Mouse (Mus musculus) left cerebral cortex, adult 18-20 months (tissue): Measurements from ENCODE around the gene Ereg. TPM values are rescaled to one million over a fixed set of nuclear protein-coding genes. Genes with fewer than 3 reads are reported as not detected.

Source experiments
- DNase-seq, 2 experiments: peaks; one replicate each; pipeline ENCODE4 v3.0.0; 2021 to 2022; ENCODE audit warnings: low spot score in 2 of 2, mixed read lengths in 1 of 2
- long read RNA-seq, 2 experiments: library from polyadenylated mRNA; stranded (forward); transcript quantifications; one replicate each; pipeline ENCODE4 v2.0.0; 2021
- total RNA-seq, 2 experiments: library from RNA; stranded (reverse); gene quantifications; 2 replicates each; pipeline ENCODE4 v1.2.3; 2021

Gene Ereg
- total RNA-seq = not detected
- long read RNA-seq, experiment 1 = 0 reads
- long read RNA-seq, experiment 2 = 0 reads

DNA sequence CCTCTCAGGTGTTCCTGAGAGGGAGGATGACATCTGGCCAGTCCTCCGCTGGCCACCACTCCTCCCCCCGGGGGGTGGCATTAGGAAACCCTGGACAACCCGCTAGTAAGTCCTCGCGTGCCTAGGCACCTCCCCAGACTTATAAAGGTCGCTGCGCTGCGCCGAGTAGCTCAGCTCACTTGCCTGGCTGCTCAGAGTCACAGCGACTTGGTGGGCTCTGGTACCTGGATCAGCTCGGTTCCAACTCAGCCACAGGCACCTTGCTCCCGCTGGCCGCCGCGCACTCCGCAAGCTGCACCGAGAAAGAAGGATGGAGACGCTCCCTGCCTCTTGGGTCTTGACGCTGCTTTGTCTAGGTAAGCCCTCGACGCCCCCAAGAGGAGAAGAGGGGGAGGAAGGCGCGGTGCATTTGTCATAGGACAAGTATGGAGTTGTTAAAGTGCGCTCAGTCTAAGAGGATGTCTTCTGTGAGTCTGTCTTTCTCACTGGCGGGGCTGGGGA is at the start of gene Ereg:
Ereg (plus strand) TSS at position 173 of the 501 bp plus-strand sequence.
- no peak for DNase-seq

DNA sequence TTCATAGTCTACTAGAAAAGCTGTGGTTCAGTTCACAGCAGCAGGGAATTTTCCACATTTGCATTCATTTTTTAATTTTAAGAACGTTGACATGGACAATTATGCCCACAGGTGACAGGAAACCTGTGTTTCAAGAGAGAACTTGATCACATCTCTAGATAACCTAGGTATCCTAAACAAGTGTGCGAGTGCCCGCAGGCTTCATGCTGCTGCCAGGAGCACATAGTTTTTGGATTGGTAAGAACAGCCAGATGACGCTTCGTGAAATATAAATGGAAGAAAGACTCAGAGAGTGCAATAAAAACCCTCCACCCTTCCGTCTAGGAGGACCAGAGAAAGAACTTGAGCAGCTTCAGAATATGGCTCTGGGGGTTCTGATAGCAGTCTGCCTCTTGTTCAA is 47.3 kb upstream of the Ereg start, which contains the start of gene Epgn:
Epgn (plus strand) TSS at position 301 of the 400 bp plus-strand sequence.
- no peak for DNase-seq

DNA sequence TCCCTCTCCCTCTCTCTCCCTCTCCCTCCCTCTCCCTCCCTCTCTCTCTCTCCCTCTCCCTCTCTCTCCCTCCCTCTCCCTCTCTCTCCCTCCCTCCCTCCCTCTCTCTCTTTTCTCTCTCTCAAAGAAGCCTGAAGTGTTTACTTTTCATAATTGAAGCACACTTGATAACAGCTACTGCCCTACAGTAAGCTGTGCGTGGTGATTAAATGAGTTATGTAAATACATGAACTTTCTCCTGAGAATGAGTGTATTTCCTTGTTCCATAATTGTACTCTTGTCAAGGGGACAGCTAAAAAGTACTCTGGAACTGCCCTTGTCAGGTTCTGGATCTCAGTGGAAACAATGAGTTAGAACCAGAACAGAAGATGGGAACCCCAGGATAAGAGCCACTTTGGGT is 46.6 kb upstream of the Ereg start:
- DNase-seq = no peak

DNA sequence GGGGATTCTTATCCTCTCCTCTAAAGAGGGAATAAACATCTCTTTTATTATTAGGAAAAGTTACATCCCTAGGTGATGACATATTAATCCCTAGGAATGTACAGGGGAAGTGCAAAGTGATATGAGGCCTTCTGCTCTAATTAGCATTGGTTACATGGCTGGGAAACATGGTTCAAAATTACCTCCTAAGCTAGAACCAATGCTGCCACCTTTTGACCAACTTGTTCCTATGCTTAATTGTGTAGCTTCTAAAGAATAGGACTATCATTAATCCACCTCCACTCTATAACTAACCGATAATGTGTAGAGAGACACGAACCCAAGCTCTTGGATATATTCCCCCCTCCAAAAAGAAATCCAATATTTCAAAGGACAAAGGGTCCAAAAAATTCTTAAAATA is 43.8 kb upstream of the Ereg start:
- DNase-seq = no peak

DNA sequence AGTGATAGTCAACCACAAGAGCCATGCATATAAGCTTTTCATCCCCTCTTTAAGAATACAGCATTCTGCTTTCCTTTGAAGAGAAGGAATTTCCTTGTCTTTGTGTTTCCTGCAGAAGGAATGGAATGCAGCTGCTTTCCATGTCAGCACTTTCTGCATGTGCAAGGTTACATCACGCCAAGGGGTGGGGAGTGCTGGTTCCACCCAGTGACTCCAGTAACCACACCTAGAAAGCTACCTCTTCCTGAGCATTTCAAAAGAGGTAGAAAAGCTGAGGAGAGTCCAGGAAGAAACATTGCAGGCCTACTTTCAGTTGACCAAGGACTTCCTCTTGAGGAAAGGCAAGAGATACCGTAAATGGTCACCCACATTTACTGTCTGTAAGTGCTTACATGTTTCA is 39.1 kb upstream of the Ereg start:
- no peak for DNase-seq

DNA sequence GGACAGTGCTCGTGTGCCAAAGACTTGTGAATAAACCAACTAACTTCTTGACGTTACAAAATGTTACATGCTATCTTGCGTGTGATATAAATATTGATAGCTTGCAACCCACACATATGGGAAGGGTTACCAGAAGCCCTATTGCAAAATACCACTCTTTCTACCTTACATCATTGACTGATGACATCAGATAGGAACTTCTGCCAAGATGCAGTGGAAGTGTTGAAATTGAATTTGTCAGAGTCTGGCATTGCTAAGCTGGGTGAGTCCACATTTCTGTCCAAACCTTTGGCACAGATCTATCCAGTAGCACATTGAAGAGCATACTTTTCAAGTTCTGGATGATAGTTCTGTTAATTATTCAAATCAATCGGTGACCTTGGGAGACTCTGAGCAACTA is 37.8 kb upstream of the Ereg start:
- no peak for DNase-seq

DNA sequence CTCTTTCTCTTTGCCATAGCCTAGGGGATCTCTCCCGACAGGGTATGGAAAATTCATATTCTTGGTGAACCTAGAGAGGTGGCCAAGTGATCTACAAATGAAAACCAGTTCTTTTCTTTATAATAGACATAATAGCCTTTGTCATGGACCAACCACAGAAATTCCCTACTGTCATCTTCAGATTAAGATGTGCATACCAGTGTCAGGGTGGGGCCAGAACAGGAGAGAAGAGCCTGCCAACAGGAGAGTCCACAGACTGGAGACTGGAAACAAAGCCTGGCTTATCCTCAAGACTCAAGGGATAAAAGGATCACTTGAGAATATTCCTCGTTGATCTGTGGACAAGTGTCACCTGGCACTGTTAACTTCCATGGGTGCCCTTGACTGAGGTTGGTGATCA is 36.7 kb upstream of the Ereg start:
- DNase-seq = no peak

DNA sequence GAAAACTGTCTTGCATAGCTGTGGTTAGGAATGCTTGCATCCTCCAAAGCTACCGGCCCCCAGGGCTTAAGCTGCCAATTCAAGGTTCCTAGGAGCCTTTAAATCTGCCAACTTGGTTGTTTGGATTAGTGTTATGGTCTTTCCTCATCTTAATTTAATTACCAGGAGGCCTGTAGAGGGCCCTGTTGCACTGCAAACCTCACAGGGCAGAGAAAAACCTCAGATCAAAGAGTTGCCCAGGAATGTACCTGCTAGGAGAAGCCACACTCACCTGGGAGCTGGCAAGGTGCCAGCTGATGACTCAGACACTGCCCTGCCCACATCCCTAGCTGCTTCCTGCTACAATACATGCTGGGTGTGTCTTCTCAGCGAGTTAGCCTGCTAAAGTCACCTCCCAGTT is 35.9 kb upstream of the Ereg start:
- DNase-seq = peak; percentile 2 to 3

DNA sequence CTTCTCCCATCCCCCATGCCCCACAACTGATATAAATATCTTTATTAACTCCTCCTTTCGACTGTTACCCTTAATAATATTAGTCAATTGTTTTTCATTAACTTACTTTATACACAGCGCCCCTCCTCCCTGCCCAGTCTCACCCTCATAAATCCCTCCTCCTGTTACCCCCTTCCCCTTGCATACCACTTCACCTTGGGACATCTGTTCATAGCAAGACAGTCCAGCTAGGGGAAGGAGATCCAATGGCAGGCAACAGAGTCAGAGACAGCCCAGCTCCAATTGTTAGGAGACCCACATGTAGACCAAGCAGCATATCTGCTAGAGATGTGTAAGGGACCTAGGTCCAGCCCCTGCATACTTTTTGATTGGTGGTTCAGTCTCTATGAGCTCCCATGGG is 35.5 kb upstream of the Ereg start:
- no peak for DNase-seq

DNA sequence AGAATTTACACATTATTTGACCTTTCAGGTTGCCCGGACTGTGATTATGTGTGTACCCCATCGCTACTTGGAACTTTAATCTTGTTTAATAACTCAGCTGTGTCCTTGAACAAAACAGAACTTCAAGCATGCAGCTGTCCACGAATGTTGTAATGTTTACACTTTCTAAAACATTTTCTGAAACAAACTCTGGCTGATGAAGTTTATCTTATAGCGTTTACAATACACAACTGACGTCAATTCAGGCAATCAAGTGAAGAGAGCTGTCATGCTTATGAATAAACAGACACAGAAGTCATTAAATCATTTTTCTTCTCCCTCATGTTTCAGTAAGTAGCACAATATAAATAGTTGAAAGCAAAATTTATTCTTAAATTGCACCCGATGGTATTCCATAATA is 26.4 kb upstream of the Ereg start:
- DNase-seq = no peak

DNA sequence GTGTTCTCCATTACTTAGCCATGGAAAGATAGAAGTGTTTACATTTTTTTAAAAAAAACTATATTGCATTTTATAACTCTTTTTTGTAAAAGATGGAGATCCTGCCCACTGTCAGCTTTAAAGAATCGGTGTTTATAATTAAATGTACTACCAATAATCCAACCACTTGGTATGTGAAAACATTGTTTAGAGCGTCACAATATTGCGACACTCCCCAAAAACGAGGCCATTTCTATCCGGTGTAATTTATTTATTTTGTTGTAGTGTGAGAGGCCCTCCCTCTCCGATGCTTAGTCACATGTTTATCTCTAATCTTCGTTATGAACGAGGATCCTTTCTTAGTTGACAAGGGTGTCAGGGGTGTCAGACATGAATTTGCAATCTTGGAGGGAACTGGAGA is 26.0 kb upstream of the Ereg start:
- no peak for DNase-seq

DNA sequence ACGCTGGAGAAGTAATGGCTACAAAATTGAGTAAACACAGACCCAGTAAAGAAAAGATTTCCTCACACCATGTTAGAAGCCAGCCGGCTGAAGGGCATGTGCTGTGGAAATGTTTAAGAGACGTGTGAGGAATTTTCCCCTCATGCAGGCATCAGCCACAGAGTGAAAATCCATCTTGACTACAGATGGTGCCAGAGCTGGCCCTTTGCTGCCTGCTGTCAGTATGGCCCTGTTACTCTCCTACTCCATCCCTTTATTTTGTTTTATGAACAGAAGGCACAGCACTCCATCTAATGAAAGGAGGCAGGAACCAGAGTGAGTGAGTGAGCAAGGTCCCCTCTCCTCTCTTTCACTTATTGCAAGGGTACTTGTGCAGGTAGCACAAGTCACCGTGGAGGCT is 2.1 kb upstream of the Ereg start:
- DNase-seq = no peak

DNA sequence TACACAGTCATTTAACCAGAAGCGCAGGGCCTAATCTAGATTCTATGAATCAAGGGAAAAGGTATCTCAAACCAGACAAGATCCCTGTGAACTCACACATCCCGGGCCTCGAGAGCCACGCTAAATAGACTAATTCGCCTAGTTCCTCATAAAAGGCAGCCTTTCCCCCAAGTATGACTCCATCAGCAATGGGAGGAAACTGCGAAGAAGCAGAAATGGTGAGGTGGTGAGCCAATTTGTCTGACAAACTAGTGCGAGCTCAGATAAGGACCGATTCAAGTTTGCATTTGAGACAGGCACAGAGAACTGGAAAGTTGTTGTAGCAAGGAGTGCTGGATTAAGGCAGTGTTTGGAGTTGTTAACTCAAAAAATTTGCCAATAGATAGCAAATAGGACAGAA is 796 bp upstream of the Ereg start:
- no peak for DNase-seq

DNA sequence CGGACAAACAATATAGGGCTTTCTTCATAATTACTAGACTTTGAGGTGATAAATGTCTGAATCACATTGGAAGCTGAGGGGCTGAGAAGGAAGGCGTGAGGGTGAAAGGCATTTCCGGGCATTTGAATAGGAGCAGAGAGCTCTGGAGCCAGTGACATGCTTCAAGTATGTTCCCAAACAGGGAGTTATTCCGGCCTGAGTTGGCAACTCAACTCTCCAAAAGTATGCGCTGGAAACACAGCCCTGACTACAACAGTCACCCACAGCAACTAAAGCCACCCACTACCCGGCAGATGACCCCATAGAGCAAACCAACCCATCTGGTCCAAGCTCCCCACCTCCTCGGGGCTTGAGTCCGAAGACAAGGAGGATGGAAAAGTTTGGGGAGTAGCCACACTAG is 396 bp upstream of the Ereg start:
- no peak for DNase-seq

DNA sequence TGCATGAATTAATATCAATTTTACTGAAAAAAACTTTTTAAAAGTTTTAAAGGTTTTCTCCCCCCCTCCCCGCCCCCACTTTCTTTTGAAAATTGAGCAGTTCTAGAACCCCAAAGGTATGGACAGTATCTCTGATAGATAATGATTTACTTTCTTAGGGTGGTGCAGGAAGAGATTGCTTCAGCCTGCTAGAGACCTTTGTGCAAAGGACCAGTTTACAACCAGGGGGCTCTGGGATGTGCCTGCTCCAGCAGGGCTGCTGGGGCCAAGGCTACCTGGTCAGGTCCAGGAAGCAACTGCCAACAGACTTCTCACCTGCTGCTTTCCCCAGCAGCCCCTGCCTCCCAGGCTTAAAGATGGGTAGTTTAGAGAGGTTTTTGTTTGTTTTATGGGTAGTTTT is 599 bp downstream of the Ereg start:
- no peak for DNase-seq

DNA sequence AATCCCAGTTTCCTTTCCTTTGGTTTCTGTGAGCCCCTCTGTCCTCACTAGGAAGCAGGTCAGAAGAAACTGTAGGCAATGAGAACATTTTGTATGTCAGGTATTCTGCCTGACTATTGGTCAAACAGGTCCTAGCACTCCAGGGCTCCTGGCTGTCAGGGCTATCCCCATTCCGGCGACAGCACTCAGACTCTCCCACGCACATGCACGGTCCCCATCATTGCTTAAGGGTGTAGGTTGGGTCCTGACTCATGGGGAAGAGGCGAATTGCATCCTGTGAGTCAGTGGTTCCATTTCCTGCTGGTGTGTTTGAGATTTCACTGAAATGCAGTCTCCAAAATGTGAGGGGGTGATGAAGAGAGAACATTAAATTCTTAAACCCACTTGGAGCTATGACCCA is 8.6 kb downstream of the Ereg start:
- DNase-seq = peak; percentile 5 to 38

DNA sequence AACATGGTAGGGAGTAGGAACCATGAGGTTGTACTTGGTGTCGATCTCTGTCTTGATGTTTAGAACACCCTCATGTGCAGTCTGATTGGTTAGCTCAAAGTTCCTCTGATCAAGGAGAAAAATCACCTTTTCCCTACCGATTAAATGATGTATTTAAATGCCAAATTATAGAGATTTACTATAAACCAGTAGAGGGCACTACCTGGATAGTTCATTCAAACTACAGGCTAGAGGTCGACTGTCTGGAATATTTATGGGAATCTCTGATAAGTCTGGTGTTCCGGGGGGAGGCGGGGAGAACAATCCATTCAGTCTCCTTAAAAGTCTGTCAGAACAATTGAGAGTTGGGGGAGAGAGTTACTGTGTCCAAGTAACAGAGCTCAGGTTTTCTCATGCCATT is 10.9 kb downstream of the Ereg start:
- DNase-seq = no peak

DNA sequence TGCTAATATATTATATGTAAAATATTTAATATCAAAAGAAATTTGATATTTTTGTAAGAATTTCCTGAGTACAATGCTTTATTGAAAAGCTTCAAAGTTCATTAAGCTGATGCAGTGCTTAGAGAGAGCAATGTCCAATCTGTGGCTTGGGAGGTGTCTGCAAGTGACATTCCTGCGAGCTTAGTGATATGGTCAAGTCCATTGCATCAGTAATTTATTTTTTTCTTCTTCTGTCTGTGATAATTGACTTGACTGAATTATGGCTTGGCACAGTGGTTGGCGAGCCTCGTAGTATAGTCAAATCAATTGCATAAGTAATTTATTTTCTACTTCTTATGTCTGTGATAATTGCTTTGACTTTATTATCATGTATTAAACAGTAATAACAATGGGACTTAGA is 15.9 kb downstream of the Ereg start:
- no peak for DNase-seq

DNA sequence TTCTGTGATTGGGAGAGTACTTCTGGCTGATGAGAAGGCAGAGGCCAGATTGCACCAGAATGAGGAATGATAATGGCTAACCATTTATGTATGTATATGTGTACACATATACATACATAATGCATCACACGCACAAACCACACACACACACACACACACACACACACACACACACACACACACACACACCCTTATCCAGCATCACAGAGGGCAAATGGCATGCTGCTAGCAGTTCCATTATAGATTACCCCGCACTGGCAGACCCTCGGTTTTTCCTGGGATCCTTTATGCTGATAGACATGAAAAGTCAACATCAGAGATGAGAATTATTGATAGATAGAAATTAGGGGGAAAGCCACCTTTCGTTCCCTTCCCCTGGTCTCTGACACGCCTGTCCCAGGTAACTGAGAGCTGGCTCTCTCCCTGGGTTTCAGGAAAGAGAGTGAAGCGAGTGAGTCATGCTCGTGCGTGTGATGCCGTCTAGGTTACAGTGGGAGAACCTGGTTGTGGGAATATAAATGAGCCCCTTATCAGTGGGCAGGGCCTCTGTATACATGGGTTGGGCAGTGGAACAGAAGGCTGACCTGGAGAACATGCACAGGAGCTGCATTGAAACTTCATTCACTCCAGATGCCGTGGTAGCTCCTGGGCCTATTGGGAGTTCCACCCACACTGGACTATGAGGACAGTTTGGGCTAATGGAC is 23.6 kb downstream of the Ereg start:
- no peak for DNase-seq

DNA sequence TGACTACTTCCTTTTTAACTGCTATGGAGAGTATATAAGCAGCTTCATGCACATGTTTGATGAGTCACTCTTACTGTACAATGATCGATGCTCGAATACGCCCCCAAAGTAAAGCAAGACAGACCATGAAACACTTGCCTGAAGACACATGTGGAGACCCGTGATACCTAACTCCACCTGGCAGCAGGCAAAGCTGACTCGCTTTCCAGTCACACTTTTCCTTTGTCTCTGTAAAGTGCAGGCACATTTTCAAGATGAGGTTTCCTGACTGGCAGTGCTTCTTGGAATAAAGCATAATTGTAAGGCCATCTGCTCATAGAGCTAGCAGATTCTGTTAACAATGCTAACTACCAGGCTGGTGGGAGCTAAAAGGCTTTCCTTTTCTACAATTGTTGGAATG is 27.3 kb downstream of the Ereg start:
- DNase-seq = peak in 1 of 2 experiments; percentile 1

DNA sequence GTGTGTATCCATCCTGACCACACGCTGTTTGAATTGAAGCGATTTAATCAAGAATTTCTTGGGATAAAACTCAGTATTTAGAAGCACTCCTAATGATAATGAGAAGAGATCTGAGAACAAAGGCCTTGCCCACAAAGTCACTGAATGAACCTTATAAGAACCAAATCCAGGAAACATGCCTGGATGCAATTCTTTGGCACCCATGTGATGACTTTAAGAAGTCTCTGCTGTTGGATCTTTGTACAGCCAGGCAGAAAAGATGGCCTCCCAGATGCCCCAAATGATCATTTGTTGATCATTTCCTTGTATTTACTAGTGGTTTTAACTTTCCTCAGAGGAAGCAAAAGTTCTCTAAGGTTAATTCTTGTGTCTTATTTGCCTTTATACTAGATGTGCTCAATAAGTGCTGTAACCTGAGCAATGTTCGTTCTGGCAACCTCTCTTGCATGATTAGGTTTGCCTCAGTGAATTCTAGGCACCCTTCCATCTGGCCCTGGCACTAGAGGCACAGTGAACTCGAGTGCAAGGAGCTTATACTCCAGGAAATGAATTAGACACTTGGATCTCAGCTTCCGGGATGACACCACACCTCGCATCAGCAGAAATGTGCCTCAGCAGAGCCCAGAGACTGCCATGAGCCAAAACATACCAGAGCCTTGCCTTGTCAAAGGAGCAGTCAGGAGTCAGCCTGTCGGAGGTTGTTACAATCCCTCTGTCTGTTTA is 29.7 kb downstream of the Ereg start:
- no peak for DNase-seq

DNA sequence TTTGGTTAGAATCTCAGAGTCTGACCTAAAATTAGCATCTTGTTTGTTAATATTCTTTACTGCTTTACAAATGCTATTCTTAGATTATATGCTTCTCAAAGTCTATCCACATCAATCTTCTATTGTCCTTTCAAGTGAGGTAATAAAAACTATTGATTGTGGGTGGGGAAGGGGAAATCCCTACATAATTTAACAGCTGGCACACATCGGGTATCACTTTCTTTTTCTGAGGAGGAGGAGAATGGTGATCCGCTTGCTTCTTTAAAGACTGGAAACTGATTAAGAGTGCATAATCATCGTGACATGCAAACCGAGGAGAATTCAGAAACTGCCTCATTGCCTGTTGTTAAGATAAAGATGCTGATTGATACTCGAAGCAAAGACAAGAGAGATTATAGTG is 31.8 kb downstream of the Ereg start:
- DNase-seq = no peak
